Mouse (Mus musculus): ENCODE results near the gene Klk1b16. TPM values are rescaled to one million over a fixed set of nuclear protein-coding genes. Genes with fewer than 3 reads are reported as not detected.
"Not testable (repeated sequence)": the region's sequence is repeated elsewhere in the genome, so short reads cannot be mapped to it uniquely, and the experiment has no call there.

Klk1b16 gene
- polyA plus RNA-seq (2015; fragmentation: Nextera tagmentation; extraction: Ambion mirVana) = not detected in 2 replicates

DNA sequence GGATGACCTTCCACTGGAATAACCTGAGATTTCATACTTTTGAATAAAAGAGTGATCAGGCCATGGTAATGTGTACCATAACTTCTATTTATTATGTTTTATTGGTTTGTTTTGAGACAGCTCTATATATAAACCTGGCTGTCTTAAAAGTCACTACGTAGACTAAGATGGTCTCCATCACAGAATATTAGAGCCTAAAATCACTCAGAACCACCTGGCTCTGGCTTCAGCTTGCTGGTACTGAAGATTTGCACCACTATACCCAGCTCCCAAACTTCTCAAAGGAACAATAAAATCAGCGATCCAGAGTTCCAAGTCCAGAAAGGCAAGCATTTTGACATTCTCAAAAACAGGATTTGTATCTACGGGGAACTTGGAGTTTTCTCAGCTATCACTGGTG is at the start of gene Klk1b16:
TSS of gene Klk1b16 (plus strand) at position 301 of the 400 bp plus-strand sequence.
- Histone ChIP-seq H3K4me2 (no peak within 1 kb of the TSS), H3K4me3 (no peak within 1 kb of the TSS), H3K36me3 (no peaks in the 10 kb centered on the region), H3K27me3 (no peaks in the 10 kb centered on the region), H3K4me1 (replicated peaks) (no peaks in the 10 kb centered on the region), H3K9me3 (no peaks in the 10 kb centered on the region), H3K9ac (no peak within 1 kb of the TSS), H3K27ac (replicated peaks) (no peak within 1 kb of the TSS)
- 95% methylated on average over 3 of the region's 3 CpGs for WGBS
- ATAC-seq (ENCODE audit: low read depth) = no peak

DNA sequence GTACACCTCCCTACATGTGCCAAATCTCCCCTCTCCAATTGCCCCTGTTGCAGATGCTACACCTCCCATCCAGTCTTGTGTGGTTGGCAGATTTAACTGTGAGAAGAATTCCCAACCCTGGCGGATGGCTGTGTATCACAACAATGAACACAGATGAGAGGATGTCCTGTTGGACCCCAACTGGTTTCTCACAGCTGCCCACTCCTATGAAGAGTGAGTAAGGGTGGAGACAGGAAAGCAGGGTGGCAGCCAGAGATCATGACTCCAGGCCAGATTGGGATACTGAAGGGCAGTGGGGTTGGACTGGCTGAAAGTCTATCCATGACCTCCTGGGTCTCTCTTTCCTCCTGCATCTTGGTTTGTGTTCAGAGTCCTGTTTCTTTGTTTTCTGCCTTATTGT is 40.5 kb upstream of the Klk1b16 start:
- Histone ChIP-seq H3K4me1 (replicated peaks) (no peaks in the 10 kb centered on the region), H3K36me3 (no peaks in the 10 kb centered on the region), H3K9ac (no peak overlapping the region), H3K4me2 (no peak overlapping the region), H3K27me3 (no peaks in the 10 kb centered on the region), H3K9me3 (no peaks in the 10 kb centered on the region), H3K27ac (replicated peaks) (no peak overlapping the region), H3K4me3 (no peak overlapping the region)
- WGBS = 86% methylated on average over 1 of the region's 1 CpGs
- no peak for ATAC-seq (ENCODE audit: low read depth)

DNA sequence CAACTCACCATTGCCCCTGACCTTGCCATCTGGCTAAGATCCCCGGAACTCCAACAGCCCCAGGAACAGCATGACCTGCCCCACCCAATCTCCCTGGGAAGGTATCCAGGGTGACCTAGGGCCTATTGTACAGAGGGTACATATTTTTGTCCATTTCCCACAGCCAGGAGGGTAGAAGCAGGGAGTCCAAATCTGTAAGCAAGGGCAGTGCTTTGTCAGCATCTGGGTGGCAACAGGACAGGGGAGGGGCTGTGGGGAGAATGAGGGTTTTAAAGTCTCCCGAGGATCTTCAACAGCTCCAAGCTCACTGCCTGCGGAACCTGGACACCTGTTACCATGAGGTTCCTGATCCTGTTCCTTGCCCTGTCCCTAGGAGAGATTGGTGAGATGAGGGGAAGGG is 34.5 kb upstream of the Klk1b16 start, which contains the start of gene Klk1b21:
TSS of gene Klk1b21 (plus strand) at position 301 of the 400 bp plus-strand sequence.
- not testable (repeated sequence) for H3K4me3 ChIP-seq; H3K27ac ChIP-seq (replicated peaks); H3K27me3 ChIP-seq; H3K36me3 ChIP-seq; H3K4me1 ChIP-seq (replicated peaks); ATAC-seq (ENCODE audit: low read depth); H3K4me2 ChIP-seq; H3K9me3 ChIP-seq; H3K9ac ChIP-seq
- WGBS = 80% methylated on average over 3 of the region's 3 CpGs

DNA sequence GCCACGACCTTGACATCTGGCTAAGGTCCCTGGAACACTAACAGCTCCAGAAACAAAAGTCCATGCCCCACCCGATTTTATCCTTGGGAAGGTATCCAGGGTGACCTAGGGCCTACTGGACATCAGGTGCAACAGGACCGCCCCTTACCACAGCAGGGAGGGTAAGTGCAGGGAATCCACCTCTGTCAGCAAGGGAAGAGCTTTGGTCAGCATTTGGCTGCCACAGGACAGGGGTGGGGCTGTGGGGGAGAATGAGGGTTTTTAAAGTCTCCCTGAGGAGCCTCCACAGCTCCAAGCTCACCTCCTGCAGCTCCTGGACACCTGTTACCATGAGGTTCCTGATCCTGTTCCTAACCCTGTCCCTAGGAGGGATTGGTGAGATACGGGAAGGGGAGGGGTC is 24.2 kb upstream of the Klk1b16 start, which contains the start of gene Klk1b22:
TSS of gene Klk1b22 (plus strand) at position 301 of the 400 bp plus-strand sequence.
- H3K4me2 ChIP-seq = no peak within 1 kb of the TSS
- no peak for ATAC-seq (ENCODE audit: low read depth)
- H3K9ac ChIP-seq = no peak within 1 kb of the TSS
- WGBS = 70% methylated on average over 4 of the region's 4 CpGs
- H3K27ac ChIP-seq (replicated peaks) = no peak within 1 kb of the TSS
- H3K36me3 ChIP-seq = no peaks in the 10 kb centered on the region
- no peaks in the 10 kb centered on the region for H3K9me3 ChIP-seq
- no peak within 1 kb of the TSS for H3K4me3 ChIP-seq
- H3K27me3 ChIP-seq = no peaks in the 10 kb centered on the region
- H3K4me1 ChIP-seq (replicated peaks) = no peaks in the 10 kb centered on the region

DNA sequence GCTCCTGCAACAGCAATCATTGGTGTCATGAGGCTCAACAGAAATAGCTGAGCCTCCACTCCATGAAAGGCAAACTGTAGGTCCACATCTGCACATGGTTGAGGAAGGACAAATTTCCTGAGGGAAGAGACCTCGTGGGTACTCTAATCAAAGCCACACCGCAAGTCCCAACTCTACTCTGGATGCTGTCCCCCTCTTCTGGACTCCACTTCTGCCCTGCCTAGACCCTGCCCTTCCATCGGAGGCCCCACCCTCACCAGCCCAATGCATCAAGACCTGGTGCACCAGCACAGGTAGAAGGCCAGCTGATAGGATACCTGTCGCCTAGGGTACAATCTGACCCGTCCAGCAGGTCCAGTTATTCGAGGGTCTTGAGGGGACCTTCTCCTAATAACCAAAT is 13.1 kb upstream of the Klk1b16 start:
- H3K27me3 ChIP-seq = no peaks in the 10 kb centered on the region
- no peaks in the 10 kb centered on the region for H3K9me3 ChIP-seq
- 90% methylated on average over 6 of the region's 6 CpGs for WGBS
- H3K4me2 ChIP-seq = no peak overlapping the region
- no peak overlapping the region for H3K27ac ChIP-seq (replicated peaks)
- no peak for ATAC-seq (ENCODE audit: low read depth)
- H3K4me1 ChIP-seq (replicated peaks) = no peaks in the 10 kb centered on the region
- no peaks in the 10 kb centered on the region for H3K36me3 ChIP-seq
- H3K9ac ChIP-seq = no peak overlapping the region
- no peak overlapping the region for H3K4me3 ChIP-seq

DNA sequence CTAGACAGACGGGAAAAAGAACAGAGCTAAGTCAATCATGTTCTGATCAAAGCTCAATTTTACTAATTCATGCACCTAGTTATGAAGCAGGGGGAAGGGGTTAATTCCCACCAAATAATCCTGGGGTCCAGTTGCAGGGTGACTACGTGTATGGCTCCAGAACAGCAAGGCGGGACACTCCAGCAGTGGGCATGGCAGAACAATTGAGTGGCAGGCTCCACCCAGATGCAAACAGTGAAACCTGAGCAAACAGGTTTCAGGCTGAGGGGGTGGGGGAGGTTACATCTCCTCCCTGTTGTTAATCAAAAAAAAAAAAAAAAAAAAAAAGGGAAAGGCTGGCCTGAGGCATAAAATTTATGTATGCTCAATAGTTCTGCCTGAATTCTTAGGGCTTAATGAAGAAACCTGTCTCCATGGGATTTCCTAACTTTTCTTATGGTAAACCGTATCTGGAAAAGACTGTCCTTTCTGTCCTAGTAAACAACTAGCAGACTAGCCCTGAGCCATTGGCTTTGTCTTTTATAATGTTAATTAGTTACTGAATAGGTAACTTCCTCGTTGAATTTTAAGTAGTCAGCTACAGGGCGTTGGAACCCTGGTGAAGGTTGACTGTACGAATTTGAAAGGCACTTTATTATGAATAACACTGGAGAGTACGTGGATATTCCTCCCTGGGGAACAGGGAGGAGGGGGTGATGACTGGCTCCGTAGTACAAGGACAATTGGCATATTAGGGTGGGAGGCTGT is 42.9 kb downstream of the Klk1b16 start:
- Histone ChIP-seq H3K36me3 (no peaks in the 10 kb centered on the region), H3K27me3 (no peaks in the 10 kb centered on the region), H3K4me1 (replicated peaks) (no peaks in the 10 kb centered on the region), H3K27ac (replicated peaks) (no peak overlapping the region), H3K4me3 (no peak overlapping the region), H3K9me3 (no peaks in the 10 kb centered on the region), H3K4me2 (no peak overlapping the region), H3K9ac (no peak overlapping the region)
- ATAC-seq (ENCODE audit: low read depth) = no peak
- 55% methylated on average over 9 of the region's 9 CpGs for WGBS

DNA sequence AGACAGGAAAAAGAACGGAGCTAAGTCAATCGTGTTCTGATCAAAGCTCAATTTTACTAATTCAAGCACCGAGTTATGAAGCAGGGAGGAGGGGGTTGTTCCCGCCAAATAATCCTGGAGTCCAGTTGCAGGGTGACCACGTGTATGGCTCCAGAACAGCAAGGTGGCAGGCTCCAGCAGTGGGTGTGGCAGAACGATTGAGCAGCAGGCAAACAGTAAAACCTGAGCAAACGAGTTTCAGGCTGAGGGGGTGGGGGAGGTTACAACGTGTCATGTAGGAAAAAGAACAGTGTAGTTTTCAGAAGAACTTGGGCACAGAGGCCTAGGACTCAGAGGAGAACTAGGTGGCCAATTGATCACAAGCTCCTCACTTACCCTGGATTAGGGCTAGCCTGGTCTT is 49.9 kb downstream of the Klk1b16 start:
- not testable (repeated sequence) for H3K4me3 ChIP-seq; H3K9me3 ChIP-seq; H3K4me1 ChIP-seq (replicated peaks); H3K9ac ChIP-seq; H3K27me3 ChIP-seq; H3K27ac ChIP-seq (replicated peaks); ATAC-seq (ENCODE audit: low read depth); H3K36me3 ChIP-seq; H3K4me2 ChIP-seq
- WGBS = 65% methylated on average over 8 of the region's 8 CpGs

DNA sequence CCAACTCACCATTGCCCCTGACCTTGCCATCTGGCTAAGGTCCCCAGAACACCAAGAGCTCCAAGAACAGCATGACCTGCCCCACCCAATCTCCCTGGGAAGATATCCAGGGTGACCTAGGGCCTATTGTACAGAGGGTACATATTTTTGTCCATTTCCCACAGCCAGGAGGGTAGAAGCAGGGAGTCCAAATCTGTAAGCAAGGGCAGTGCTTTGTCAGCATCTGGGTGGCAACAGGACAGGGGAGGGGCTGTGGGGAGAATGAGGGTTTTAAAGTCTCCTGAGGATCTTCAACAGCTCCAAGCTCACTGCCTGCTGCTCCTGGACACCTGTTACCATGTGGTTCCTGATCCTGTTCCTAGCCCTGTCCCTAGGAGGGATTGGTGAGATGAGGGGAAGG is 51.4 kb downstream of the Klk1b16 start, which contains the start of gene Klk1b24:
TSS of gene Klk1b24 (plus strand) at position 301 of the 400 bp plus-strand sequence.
- not testable (repeated sequence) for H3K4me1 ChIP-seq (replicated peaks); H3K9me3 ChIP-seq; H3K4me3 ChIP-seq; H3K27ac ChIP-seq (replicated peaks); H3K27me3 ChIP-seq; H3K9ac ChIP-seq; H3K36me3 ChIP-seq; ATAC-seq (ENCODE audit: low read depth); H3K4me2 ChIP-seq

Other genes starting within 250 kb of the Klk1b16 start
- gene Klk15, start 203.0 kb upstream of the Klk1b16 start, polyA plus RNA-seq (2015; fragmentation: Nextera tagmentation; extraction: Ambion mirVana) = not detected in 2 replicates
- gene Klk1b8, start 186.1 kb upstream of the Klk1b16 start, polyA plus RNA-seq (2015; fragmentation: Nextera tagmentation; extraction: Ambion mirVana) = not detected in 2 replicates
- gene Klk1b1, start 170.0 kb upstream of the Klk1b16 start, polyA plus RNA-seq (2015; fragmentation: Nextera tagmentation; extraction: Ambion mirVana) = not detected in 2 replicates
- gene Klk1b9, start 160.7 kb upstream of the Klk1b16 start, polyA plus RNA-seq (2015; fragmentation: Nextera tagmentation; extraction: Ambion mirVana) = not detected in 2 replicates
- gene Klk1b11, start 140.9 kb upstream of the Klk1b16 start, polyA plus RNA-seq (2015; fragmentation: Nextera tagmentation; extraction: Ambion mirVana) = not detected in 2 replicates
- not detected in 2 replicates for gene Klk1b26, start 124.6 kb upstream of the Klk1b16 start, polyA plus RNA-seq (2015; fragmentation: Nextera tagmentation; extraction: Ambion mirVana)
- not detected in 2 replicates for gene Klk1b27, start 84.5 kb upstream of the Klk1b16 start, polyA plus RNA-seq (2015; fragmentation: Nextera tagmentation; extraction: Ambion mirVana)
- gene Klk1b21, start 34.4 kb upstream of the Klk1b16 start, polyA plus RNA-seq (2015; fragmentation: Nextera tagmentation; extraction: Ambion mirVana) = not detected in 2 replicates
- not detected in 2 replicates for gene Klk1b22, start 24.1 kb upstream of the Klk1b16 start, polyA plus RNA-seq (2015; fragmentation: Nextera tagmentation; extraction: Ambion mirVana)
- gene Klk1b24, start 51.5 kb downstream of the Klk1b16 start, polyA plus RNA-seq (2015; fragmentation: Nextera tagmentation; extraction: Ambion mirVana) = not detected in 2 replicates
- gene Klk1b3, start 61.4 kb downstream of the Klk1b16 start, polyA plus RNA-seq (2015; fragmentation: Nextera tagmentation; extraction: Ambion mirVana) = not detected in 2 replicates
- gene Klk1b4, start 70.7 kb downstream of the Klk1b16 start, polyA plus RNA-seq (2015; fragmentation: Nextera tagmentation; extraction: Ambion mirVana) = not detected in 2 replicates
- not detected in 2 replicates for gene Klk1b5, start 79.2 kb downstream of the Klk1b16 start, polyA plus RNA-seq (2015; fragmentation: Nextera tagmentation; extraction: Ambion mirVana)
- not detected in 2 replicates for gene Klk1, start 88.6 kb downstream of the Klk1b16 start, polyA plus RNA-seq (2015; fragmentation: Nextera tagmentation; extraction: Ambion mirVana)
- not detected in 2 replicates for gene Gm36864, start 99.4 kb downstream of the Klk1b16 start, polyA plus RNA-seq (2015; fragmentation: Nextera tagmentation; extraction: Ambion mirVana)
- 1.1 and 1.3 TPM in 2 replicates for gene 1700028J19Rik, start 109.9 kb downstream of the Klk1b16 start, polyA plus RNA-seq (2015; fragmentation: Nextera tagmentation; extraction: Ambion mirVana)
- gene 2410002F23Rik, start 110.0 kb downstream of the Klk1b16 start, polyA plus RNA-seq (2015; fragmentation: Nextera tagmentation; extraction: Ambion mirVana) = 180 and 187 TPM in 2 replicates
- not detected in 2 replicates for gene Acp4, start 120.6 kb downstream of the Klk1b16 start, polyA plus RNA-seq (2015; fragmentation: Nextera tagmentation; extraction: Ambion mirVana)
- gene Gm15517, start 124.7 kb downstream of the Klk1b16 start, polyA plus RNA-seq (2015; fragmentation: Nextera tagmentation; extraction: Ambion mirVana) = not detected in 2 replicates
- gene Clec11a, start 170.1 kb downstream of the Klk1b16 start, polyA plus RNA-seq (2015; fragmentation: Nextera tagmentation; extraction: Ambion mirVana) = 2.8 TPM in 2 replicates
- 26.5 and 27.7 TPM in 2 replicates for gene Shank1, start 173.5 kb downstream of the Klk1b16 start, polyA plus RNA-seq (2015; fragmentation: Nextera tagmentation; extraction: Ambion mirVana)
- gene Syt3, start 247.3 kb downstream of the Klk1b16 start, polyA plus RNA-seq (2015; fragmentation: Nextera tagmentation; extraction: Ambion mirVana) = 24.9 and 28.4 TPM in 2 replicates
- gene 1700008O03Rik, start 249.1 kb downstream of the Klk1b16 start, polyA plus RNA-seq (2015; fragmentation: Nextera tagmentation; extraction: Ambion mirVana) = 1.0 and 1.5 TPM in 2 replicates